Mouse (Mus musculus) layer of hippocampus, adult 11-12 months (tissue): Measurements from ENCODE around the gene Pacsin3.

Source experiments
- DNase-seq: peaks from one replicate; pipeline ENCODE4 v3.0.0; 2022; ENCODE audit warnings: low spot score

Pacsin3 gene

DNA sequence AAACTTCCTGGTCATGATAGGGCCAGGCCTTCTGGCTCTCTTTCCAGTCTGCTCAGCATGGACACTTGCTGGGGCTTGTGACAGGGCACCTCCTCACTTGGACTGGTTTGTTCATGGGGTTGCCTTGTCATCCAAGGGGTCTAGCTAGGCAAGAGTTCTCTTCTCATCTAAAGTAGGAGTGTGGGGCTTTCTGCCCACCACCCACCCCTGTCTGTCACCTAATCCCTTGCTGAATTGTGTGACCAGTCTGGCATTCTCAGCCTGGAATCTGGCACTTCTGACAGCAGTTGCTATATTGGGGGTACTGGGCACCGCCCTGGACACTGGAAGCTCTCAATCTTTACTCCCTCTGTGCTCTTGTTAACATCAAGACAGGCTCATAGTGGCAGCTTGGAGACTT is 3.7 kb downstream of the Pacsin3 start:
- no peak for DNase-seq

DNA sequence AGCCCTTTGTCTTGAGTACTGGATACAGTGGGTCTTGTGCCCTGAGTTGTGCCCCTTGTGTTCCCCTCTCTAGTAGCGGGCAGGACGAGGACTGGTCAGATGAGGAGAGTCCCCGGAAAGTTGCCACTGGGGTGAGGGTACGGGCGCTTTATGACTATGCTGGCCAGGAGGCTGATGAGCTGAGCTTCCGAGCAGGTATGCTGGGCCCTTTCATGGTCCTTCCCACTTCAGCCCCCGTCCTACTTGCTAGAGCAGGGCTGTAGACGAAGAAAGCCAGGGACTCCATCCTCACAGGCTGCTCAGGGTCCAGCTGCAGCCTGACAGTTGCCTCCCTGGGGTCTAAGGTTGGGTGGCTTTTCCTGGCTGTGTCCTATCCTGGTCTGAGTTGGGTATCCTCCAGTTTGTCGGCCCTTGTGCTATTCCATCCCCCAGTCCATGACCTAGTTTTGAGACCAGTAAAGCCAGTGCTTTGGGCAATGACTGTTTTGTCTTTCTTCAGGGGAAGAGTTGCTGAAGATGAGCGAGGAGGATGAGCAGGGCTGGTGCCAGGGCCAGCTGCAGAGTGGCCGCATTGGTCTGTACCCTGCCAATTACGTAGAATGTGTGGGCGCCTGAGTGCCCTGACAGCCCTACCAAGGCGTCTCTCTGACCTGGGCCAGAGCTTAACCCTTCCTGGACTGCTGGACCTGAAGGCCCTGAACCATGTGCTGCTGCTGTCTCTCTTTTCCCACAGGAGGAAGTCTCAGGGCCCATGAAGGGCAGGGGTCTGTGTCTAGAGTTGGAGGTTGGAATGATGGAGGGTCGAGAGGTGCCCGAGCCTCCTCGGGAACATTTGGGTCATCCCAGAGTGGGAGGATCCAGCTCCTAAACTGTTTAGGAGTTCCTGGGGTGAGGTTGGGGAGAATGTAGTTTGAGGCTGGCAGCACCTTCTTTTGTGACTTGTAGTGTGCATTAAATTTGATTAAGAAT is 8.2 kb downstream of the Pacsin3 start:
- DNase-seq = no peak

DNA sequence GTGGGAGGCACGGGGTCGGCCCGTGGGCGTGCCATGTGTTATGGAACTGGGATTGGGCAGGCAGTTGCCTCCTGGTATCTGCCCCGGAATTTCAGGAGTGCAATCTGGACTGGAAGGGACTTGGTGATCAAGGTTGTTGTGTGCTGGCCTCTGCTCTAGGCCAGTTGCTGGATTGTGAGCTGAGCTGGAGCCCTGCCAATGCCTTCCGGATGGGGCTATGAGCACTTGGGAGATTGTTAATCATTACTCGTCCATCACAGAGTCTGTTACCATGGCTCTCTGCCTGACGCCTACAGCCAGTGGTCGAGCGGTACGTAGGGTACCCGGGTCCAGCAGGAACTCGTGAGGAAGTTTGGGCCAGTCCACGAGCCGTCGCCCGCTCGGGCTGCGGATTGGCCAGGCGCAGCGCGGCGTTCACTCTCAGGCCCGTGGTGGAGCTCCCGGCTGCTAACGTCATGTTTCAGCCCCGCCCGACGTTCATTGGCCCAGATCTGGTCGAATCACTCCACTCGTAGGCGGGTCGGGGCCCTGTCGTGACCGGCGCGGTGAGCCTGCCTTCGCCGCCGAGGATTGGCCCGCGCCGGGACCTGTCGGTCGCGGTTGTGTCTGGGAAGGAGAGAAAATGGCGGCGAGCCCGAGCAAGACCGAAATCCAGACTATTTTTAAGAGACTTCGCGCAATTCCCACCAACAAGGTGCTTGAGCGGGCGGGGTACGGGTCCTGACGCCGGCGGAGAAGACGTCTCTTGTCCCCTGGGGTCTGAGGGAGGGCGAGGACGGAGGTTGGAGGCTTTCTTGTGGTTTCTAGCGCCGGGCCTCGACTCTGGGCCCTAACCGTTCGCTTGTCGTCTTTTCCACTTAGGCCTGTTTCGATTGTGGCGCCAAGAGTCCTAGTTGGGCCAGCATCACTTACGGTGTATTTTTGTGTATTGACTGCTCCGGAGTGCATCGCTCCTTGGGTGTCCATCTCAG is 9.2 kb downstream of the Pacsin3 start, which contains the start of gene Arfgap2:
Gene Arfgap2 (plus strand): TSS at position 264 of the 971 bp plus-strand sequence.
- DNase-seq = peak; percentile 99

DNA sequence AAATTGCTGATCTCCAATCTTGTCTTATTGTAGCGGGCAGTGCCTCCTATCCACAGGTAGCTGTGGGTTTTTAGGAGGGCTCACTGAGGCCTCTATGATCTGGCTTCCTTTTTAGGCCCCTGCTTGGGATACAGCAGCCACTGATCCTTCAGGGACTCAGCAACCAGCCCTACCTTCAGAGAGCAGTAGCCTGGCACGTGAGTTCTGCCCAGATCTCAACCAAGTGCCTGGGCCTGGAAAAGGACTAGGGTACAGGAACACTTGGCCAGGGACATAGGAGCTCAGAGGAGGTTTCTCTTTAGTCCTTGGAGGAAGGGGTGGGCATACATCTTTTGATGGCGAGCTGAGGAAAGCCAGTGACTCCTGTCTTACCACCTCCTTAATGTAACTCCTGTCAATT is 12.3 kb downstream of the Pacsin3 start:
- DNase-seq = no peak

DNA sequence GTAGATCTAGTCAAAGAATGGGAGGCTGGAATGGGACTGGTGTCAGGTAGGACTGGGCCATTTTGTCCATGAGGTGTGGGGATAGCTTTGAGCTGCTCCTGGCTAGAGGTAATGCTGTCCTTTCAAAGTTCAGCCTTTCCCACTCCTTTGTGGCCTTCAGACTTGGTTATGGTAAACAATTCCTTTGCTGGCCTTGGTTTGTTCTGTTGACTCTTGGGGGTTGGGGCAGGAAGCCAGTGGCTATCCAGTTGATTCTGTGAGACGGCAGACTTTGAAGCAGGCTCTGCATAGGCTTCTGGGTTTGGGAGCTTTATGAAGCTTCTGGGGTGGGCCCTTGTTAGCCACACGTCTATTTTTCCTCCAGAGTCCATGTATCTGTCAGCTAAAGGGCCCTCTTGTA is 13.0 kb downstream of the Pacsin3 start:
- DNase-seq = no peak

DNA sequence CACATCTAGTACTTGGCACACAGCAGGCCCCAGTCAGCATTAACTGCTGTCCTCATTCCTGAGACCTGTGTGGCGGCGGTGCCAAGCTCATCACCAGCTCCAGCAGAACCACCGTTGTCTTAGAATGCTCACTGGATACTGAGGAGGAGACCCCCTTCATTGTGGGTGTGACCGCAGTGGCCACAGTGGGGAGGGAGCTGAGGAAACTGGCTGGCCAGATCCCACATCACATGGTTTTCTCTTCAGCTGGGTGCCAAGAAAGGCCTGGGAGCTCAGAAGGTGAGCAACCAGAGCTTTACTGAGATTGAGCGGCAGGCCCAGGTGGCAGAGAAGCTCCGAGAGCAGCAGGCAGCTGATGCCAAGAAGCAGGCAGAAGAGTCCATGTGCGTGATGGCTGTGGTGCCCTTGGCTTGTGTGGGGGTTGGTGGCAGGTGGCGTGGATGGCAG is 14.0 kb downstream of the Pacsin3 start:
- no peak for DNase-seq

DNA sequence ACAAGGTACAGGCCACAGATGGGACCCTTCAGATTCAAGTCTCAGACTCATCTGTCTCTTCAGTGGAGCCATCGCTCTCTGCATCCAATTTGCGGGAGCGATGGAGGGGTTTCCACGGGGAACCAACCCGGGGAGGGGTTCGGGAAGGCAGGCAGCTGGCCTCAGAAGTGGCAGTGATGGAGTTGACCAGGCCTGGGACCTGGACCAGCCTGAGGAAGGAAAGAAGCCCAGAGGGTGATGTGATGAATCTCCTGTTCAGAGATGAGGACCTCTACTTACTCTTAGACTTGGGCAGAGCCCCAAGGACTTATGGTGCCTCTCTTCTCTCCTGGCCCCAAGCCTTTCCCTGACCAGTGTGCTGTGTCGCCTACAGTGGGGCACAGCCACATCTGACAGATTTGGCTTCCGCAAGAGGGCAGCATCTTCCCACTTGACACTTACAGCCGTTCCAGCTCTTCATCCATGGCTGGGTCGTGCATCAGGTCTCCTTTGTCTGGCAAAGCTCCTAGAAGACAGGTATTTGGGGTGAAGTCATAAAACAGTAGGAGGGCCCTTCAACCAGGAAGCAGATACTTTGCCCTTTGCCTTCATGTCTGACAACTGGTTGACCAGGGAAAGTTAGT is 23.1 kb downstream of the Pacsin3 start:
- no peak for DNase-seq

DNA sequence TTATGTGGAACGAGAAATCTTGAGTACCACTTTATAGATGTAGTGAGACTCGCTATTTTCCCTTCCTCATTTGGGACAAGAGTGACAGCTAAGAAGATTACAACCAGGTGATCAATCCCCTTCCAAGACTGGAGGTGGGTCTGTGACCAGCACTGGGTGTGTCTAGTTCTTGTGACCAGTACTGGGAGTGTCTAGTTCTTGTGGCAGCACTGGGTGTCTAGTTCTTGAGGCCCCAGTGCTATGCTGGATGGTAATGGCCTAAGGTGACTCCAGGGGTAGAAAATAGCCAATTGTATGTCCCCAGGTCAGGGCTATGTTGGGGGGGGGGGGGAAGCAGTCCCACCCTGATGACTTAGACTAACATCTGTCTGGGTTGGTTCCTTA is 23.6 kb downstream of the Pacsin3 start:
- no peak for DNase-seq

DNA sequence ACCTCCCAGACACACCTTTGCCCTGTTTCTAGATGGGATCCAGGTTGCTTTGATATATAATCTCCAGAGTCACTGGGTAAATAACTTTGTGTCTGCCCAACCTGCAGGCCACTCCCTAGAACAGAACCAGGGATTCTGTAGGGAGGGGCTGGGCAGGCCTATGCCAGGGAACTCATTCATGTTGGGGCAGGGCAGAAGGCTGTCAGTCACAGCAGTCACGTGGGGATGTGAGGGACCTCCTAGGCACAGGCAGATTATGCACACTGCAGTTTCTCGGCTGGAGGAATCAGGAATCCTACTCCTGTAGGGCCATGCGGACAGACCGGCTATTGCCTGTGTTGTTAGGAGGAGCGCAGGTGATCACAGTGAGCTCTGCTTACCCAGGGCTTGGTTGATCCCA is 25.6 kb downstream of the Pacsin3 start:
- no peak for DNase-seq

DNA sequence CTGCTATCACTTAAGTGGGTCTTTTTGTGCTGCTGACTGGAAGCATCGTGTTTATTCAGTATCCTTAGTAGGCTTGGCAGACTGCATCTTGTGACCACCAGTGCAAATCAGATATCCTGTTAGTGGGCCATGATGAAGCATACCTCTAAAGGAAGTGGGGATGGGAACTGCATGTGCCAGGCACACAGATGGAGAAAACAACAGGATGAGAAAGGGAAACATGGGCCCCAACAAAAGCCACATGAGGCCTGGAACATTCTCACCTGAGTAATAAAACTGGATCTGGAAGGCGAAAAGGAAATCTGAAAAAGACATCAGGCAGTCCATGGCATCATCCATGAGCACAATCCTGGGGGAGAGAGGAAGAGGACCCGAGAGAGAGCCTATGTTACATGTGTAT is 28.2 kb downstream of the Pacsin3 start:
- no peak for DNase-seq

DNA sequence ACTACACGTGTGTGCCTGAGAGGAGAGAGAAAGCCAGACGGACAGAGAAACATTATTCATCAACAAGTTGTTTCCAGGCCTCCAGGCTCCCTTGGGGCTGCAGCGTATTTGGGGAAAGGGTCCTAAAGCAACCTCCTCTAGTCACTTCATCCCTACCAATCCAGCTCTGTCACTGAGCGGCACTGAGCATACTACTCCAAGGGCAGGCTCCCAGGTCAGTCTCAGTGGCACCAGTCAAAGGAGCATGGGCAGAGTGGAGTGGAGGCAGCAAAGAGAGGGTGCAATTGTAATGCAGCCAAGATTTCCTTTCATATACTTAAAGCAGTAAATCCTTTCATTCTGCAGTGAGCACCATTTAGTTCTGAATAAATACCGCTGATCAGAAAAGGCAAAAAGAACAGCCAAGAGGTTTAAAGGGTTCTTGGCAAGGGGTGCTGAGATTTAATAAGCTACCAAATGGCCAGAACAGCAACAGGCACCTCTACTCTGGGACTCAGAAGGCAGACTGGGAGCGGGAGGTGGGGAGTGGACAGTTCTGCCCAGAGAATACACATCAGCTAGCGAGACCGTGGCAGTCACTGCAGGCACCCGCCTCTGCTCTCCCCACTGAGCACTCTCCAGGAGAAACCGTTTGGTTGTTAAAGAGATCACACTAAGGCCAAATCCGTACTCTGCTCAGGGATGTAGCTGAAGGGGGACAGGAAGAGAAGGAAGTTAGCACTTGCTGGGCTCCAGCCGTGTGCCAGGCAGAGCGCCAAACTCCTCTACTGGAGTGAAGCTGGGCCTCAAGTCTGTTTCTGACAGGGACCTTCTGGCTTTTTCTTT is 28.8 kb downstream of the Pacsin3 start:
- DNase-seq = peak; percentile 53

DNA sequence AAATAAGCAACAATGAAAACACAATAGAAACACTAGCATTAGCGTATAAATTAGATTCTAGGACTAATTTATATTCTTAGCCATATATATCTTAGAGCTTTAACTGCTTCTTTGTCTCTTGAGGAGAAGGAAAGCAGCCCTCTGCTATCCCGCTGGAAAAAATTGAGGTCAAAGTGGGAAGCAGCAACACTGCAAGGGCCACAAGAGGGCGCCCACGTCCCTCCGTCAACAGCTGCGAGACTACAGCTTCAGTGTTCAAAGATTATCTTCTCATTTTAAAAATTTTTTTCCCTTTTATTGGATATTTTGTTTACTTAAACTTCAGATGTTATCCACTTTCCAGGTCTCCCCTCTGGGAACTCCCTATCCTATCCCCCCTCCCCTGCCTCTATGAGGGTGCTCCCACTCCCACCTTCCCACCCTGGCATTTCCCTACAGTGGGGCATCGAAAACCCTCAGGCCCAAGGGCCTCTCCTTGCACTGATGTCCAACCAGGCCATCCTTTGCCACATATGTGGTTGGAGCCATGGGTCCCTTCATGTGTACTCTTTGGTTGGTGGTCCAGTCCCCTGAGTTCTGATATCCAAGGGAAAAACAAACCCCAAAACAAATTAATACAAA is 30.2 kb downstream of the Pacsin3 start:
- DNase-seq = peak; percentile 79

DNA sequence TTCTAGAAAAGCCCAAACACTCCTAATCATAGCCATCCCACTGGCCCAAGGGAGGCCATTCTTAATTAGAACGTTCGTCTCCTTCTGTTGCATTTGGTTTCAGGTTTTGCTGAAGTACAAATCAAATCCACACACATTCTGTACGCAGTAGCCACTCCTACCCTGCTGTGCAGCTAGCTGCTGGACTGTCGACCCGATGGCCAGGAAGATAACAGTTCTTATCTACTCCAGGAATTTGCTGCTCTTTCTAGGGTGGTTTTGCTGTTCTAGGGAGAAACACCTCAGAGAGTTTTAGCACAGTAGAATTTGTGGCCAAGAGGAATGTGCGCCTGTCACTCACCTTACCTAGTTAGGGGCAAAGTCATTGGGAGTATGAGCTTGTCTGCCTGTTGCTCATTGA is 31.8 kb downstream of the Pacsin3 start:
- no peak for DNase-seq

DNA sequence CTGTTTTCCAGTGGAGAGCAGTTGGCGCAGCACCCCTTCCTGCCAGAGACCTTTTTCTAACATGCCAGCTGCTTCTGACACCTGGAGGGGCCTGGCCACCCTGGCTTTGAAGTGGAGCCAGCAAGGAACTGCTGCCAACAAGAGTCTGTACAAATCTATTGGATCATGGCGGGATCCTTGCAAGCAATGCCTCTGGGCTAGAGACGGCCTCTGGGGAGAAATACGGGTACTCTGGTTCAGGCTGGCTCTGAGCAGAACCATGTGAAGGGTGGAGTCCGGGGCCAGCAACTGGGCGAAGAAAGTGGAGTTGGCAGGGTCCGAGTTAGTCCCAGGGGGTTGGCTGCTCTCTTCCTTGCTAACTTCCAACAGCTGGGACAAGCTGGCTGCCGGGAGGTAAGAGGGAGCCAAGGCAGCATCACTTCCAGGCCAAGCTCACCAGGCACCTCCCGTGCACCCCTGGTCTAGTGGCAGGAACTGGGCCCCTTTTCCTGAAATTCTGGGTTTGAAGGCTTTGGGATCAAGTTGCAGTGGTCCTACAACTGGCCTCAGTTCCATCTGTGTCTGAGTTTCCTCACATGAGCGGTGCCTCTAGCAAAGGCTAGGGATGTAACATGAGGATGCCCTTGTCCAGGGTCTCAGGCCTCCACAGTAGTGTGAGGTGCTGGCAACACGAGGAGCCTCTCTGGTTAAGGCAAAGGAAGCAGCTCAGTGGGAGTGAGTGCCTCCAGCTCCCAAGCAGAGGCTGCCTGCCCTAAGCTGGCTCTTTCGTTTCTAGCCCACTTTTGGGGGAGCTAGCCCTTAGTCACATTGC is 35.6 kb downstream of the Pacsin3 start:
- DNase-seq = no peak

DNA sequence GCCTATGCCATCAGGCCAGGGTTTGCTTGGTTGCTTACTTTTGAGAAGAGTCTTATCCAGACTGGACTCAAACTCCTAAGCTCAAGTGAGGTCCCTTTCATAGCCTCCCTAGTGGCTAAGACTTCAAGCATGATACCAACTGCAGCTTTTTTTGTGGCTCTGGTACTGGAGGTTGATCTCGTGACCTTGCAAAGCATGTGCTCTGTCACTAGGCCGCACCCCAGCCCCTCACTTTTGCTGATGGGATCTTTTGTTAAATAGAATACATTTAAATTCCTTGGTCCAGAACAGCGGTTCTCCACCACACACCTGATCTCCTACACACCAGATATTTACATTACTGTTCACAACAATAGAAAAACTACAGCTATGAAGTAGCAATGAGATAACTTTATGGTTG is 38.5 kb downstream of the Pacsin3 start:
- no peak for DNase-seq

DNA sequence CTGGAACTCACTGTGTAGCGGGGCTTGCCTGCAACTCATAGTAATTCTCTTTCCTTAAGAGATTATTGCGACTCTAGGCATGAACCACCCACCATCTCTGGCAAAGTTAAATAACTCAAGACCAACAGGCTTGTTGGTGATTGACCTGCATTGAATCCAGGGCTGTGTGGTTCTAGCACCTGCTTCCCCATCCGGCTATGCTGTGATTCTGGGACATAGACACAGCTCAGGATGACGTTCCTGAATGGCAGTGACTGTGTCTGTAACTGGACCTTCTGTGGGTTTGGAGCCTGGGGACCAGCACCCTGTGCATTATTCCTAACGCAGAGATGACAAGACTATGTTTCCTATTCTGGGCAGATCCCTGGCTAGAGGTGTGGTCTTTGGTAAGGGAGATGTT is 40.1 kb downstream of the Pacsin3 start:
- no peak for DNase-seq

DNA sequence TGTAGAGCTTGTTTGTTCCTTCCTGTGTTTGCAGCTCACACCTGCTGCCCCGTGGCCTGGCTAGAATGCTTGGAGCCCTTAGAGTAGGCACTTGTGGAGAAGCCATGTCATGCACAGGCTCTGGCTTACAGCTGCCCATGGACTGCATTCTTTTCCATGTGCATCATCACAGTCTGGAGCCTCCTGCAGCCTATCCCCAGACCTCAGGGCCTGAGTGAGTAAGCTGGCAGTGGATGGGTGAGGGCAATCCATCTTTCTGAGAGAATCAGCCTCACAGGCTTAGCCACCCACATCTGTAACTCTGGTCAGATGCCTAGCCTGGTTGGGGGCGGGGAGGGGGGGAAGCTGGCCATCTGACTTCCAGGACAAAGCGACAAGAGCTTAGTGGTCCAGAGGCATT is 43.4 kb downstream of the Pacsin3 start:
- DNase-seq = no peak

DNA sequence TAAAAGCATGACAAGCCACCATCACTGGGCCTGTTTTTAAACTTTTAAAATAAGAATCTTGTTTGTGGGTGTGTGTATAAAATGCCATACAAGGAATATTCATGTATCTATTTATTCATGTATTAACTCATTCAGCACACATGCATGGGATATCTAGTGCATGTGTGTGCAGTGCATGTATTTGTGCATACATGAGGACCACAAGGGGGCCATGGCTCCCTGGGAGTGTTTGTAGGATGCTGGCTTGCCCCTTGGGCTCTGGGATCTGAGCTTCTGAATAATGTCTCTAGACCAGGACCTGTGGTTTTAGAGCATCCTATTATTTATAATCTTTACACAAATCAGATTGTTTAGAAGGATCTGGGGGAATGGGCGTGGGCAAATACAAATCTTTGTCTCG is 45.0 kb downstream of the Pacsin3 start:
- DNase-seq = no peak

DNA sequence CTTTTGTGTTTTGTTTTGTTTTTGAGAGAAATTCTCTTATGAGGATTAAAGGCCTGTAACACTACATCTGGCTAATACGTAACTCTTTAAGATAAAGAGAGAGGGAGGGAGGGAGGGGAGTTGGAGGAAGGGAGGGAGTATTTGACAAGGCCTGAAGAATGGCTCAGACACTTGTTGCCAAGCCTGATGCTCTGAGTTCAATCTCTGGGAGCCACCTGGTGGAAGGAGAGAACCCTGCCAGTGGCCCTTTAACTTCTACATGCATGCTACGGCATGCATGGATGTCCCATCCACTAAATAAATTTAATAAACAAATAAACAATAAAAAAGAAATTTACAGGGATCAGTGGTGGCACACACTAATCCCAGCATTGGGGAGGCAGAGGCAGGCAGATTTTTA is 46.1 kb downstream of the Pacsin3 start:
- DNase-seq = no peak

DNA sequence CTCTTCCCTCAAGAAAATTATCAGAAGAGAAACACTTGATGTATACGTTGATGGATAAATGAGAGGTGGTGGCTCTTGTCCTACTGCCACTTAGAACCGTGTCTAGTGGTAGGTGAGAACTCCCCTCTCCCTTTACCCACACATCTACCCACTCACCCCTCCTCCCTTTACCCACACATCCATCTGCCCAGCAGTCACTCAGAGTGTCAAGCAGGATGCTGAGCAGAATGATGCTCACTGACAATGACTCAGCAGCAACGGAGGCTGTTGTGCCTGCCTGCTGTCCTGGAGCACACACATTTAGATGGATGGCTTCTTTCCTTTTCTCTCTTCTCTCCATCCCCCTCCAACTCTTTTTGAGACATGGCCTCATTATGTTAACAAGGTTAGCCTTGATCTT is 47.1 kb downstream of the Pacsin3 start:
- peak; percentile 57 for DNase-seq
